In the genomic region with DNA sequence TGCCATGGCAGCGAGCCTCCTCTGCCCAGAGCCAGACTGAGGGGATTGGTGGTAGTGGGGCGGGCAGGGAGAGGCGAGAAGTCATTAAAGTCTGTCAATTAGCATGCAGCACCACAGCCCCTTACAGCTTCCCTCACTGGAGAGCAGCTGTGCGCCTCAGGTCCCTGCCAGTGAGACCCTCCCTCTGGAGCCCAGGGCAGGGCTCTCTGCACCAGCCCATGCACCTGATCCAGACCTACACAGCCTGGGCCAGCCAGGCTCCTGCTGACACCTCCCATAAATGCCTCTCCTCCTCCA, we compare ENCODE assay signal across 8 mouse cellular contexts.
DNase-seq lines count a peak whose midpoint lies in the region; ATAC-seq and TF ChIP-seq lines count a peak whose summit lies in the region.

No protein-coding gene starts in this region.

- no peaks in the 10 kb centered on the region for H3K27me3 ChIP-seq in embryonic facial prominence, embryonic 13.5 days
- no peaks in the 10 kb centered on the region for H3K27me3 ChIP-seq in midbrain, embryonic 14.5 days (ENCODE audit: control insufficient read depth, insufficient read depth, low read length)
- no peaks in the 10 kb centered on the region for H3K27me3 ChIP-seq in liver, embryonic 11.5 days (replicated peaks; ENCODE audit: control insufficient read depth, insufficient read depth, low read length)
- H3K27me3 ChIP-seq in kidney, adult 2 months (replicated peaks; ENCODE audit: control insufficient read depth, insufficient read depth, low read length): no peaks in the 10 kb centered on the region

- H3K36me3 ChIP-seq in embryonic facial prominence, embryonic 13.5 days: no peaks in the 10 kb centered on the region
- H3K36me3 ChIP-seq in midbrain, embryonic 14.5 days (ENCODE audit: control insufficient read depth, insufficient read depth, low read length): no peaks in the 10 kb centered on the region
- H3K36me3 ChIP-seq in liver, embryonic 11.5 days (ENCODE audit: control insufficient read depth, insufficient read depth, low read length): no peaks in the 10 kb centered on the region
- H3K36me3 ChIP-seq in kidney, adult 2 months (ENCODE audit: control insufficient read depth, insufficient read depth, low read length): no peaks in the 10 kb centered on the region

- H3K27ac ChIP-seq in embryonic facial prominence, embryonic 13.5 days: no peak overlapping the region
- H3K27ac ChIP-seq in layer of hippocampus, adult 2 months: peak overlapping the region; percentile 92
- H3K27ac ChIP-seq in midbrain, embryonic 14.5 days (replicated peaks; ENCODE audit: low read depth, low read length): peak overlapping the region; percentile 98
- no peak overlapping the region for H3K27ac ChIP-seq in liver, embryonic 11.5 days (ENCODE audit: low read depth, low read length)
- H3K27ac ChIP-seq in kidney, adult 2 months (ENCODE audit: insufficient read depth, low read depth, low read length): no peak overlapping the region

- peak; percentile 24 for DNase-seq in cerebellum, adult 8-10 months
- DNase-seq in layer of hippocampus, adult 2 months (ENCODE audit: low spot score in 2 of 2): peak; percentile 81 to 91
- peak; percentile 95 for DNase-seq in midbrain, embryonic 14.5 days
- no peak for DNase-seq in liver, embryonic 11.5 days (ENCODE audit: low spot score)
- DNase-seq in gastrocnemius, adult 18-20 months (ENCODE audit: low spot score): no peak
- DNase-seq in urinary bladder, postnatal 25 days (ENCODE audit: low spot score): no peak
- no peak for DNase-seq in kidney, adult 2 months

- no peak for TF ChIP-seq POLR2A in kidney, adult 2 months (IDR thresholded peaks at IDR 0.05; ENCODE audit: low read depth, low read length)

- no peak overlapping the region for H3K4me3 ChIP-seq in embryonic facial prominence, embryonic 13.5 days
- H3K4me3 ChIP-seq in layer of hippocampus, adult 2 months: no peak overlapping the region; the same call in 1 of the 2 replicates
- H3K4me3 ChIP-seq in midbrain, embryonic 14.5 days (replicated peaks; ENCODE audit: low read depth, low read length): no peak overlapping the region
- no peak overlapping the region for H3K4me3 ChIP-seq in liver, embryonic 11.5 days (ENCODE audit: low read depth, low read length)
- no peak overlapping the region for H3K4me3 ChIP-seq in kidney, adult 2 months (ENCODE audit: insufficient read depth, low read depth, low read length)

- no peak for TF ChIP-seq CTCF in layer of hippocampus, adult 2 months (conservative IDR thresholded peaks at IDR 0.05)
- TF ChIP-seq CTCF in kidney, adult 2 months (conservative IDR thresholded peaks at IDR 0.05; ENCODE audit: insufficient read depth, insufficient read length, low read depth, low read length): no peak

- WGBS in embryonic facial prominence, embryonic 13.5 days: 15% methylated on average over 4 of the region's 4 CpGs
- WGBS in midbrain, embryonic 14.5 days: 4% methylated on average over 4 of the region's 4 CpGs
- 20% methylated on average over 4 of the region's 4 CpGs for WGBS in liver, embryonic 11.5 days
- WGBS in kidney, adult 2 months: 22% methylated on average over 4 of the region's 4 CpGs

- ATAC-seq in embryonic facial prominence, embryonic 13.5 days (ENCODE audit: insufficient number of reproducible peaks, insufficient read depth, low FRiP score, low TSS enrichment, low read depth): peak; percentile 52; the same call in 1 of the 2 replicates
- peak; percentile 95 for ATAC-seq in midbrain, embryonic 14.5 days (ENCODE audit: low FRiP score, low TSS enrichment)
- no peak for ATAC-seq in liver, embryonic 11.5 days (replicated peaks; ENCODE audit: low FRiP score)

- H3K9ac ChIP-seq in embryonic facial prominence, embryonic 13.5 days: no peak overlapping the region
- H3K9ac ChIP-seq in midbrain, embryonic 14.5 days (replicated peaks; ENCODE audit: low read length): peak overlapping the region; percentile 36; the same call in 1 of the 2 replicates
- H3K9ac ChIP-seq in liver, embryonic 11.5 days (ENCODE audit: low read depth, low read length): no peak overlapping the region

- no peaks in the 10 kb centered on the region for H3K9me3 ChIP-seq in embryonic facial prominence, embryonic 13.5 days
- no peaks in the 10 kb centered on the region for H3K9me3 ChIP-seq in midbrain, embryonic 14.5 days (ENCODE audit: control insufficient read depth, low read length)
- no peaks in the 10 kb centered on the region for H3K9me3 ChIP-seq in liver, embryonic 11.5 days (ENCODE audit: control insufficient read depth, low read length)

- H3K4me2 ChIP-seq in embryonic facial prominence, embryonic 13.5 days: no peak overlapping the region
- H3K4me2 ChIP-seq in midbrain, embryonic 14.5 days (ENCODE audit: low read length): peak overlapping the region; percentile 37
- no peak overlapping the region for H3K4me2 ChIP-seq in liver, embryonic 11.5 days

- peaks cover 24% of the 10 kb centered on the region for H3K4me1 ChIP-seq in embryonic facial prominence, embryonic 13.5 days
- H3K4me1 ChIP-seq in midbrain, embryonic 14.5 days (ENCODE audit: control insufficient read depth, insufficient read depth, low read length): peaks cover 61% of the 10 kb centered on the region
- no peaks in the 10 kb centered on the region for H3K4me1 ChIP-seq in liver, embryonic 11.5 days (replicated peaks; ENCODE audit: control insufficient read depth, insufficient read depth, low read length)
- H3K4me1 ChIP-seq in kidney, adult 2 months (ENCODE audit: control insufficient read depth, insufficient read depth, low read length): no peaks in the 10 kb centered on the region

Comparison
In these comparisons a context has a peak if more than half of its experiments do, and no peak if none do; other contexts are left out.
1. DNase-seq: peak in cerebellum, adult 8-10 months (single experiment), layer of hippocampus, adult 2 months (2 of 2) and midbrain, embryonic 14.5 days (single experiment); none in liver, embryonic 11.5 days (single experiment), gastrocnemius, adult 18-20 months (single experiment), urinary bladder, postnatal 25 days (single experiment) and kidney, adult 2 months (single experiment).
2. H3K27ac ChIP-seq: peak in layer of hippocampus, adult 2 months (single experiment) and midbrain, embryonic 14.5 days (single experiment); none in embryonic facial prominence, embryonic 13.5 days (single experiment), liver, embryonic 11.5 days (single experiment) and kidney, adult 2 months (single experiment).